Mouse (Mus musculus) G1E-ER4 (cell line): ENCODE measurements around the gene 2010315B03Rik. TPM values are rescaled to one million over a fixed set of nuclear protein-coding genes. Genes with fewer than 3 reads are reported as not detected.

ENCODE experiments used
- GATA1 ChIP-seq: IDR thresholded peaks from one replicate; pipeline ENCODE4 v1.8.0; 2012; ENCODE audit warnings: low read length, inconsistent platforms
- polyA plus RNA-seq: library from polyadenylated mRNA; stranded (reverse); fragments of >175 nt; gene quantifications from 2 replicates; pipeline ENCODE4 v1.2.3, GENCODE M21; 2012

The 2010315B03Rik gene
- polyA plus RNA-seq = 0.37 and 0.46 TPM in 2 replicates

DNA sequence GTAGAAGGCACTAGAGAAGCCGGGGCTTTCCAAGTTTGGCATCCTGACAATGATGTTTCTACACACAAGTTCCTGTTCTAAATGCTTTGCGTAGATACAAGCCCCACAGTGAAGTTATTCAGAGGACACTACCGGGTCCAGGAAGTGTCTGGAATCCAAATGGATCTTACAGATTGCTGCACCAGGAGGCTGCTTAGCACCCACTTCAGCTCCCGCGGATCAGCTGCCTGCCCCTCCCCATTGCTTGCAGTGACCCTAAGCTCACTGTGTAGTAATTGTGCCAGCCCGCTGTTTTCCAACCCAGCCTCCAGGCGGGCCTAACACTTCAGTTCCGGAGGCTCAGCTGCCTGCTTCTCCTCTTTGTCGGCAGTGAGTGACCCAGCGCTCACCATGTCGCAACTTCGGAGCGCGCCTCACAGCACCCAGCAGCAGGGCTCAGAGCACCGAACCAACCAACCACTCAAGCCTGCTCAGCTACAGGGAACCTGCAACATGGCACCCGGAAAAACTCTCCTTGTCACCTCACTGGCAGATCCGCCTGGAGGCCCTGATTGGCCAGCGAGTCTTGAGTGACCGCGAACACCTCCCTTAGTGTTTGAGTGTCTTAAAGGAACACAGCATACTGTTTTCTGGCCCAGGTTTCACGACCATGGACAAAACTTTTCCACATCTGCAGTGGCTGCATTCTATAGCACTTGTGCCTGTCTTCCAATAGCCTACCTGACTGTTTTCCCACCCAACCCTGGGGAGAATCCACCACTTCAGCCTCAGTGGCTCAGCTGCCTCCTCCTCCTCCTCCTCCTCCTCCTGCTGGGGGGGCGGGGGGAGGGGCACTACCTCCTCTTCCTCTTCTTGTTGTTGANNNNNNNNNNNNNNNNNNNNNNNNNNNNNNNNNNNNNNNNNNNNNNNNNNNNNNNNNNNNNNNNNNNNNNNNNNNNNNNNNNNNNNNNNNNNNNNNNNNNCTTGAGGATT lies at the start of gene 2010315B03Rik:
Gene 2010315B03Rik, minus strand, starts transcription at position 526 of the 972 bp plus-strand sequence.
- TF ChIP-seq GATA1 = no peak

GRCm38 (mm10) chr9:124311502-124311901 lies 994 bp downstream of the 2010315B03Rik start:
- no peak for TF ChIP-seq GATA1

GRCm38 (mm10) chr9:124288329-124288728 lies 24.2 kb downstream of the 2010315B03Rik start:
- TF ChIP-seq GATA1 = no peak

DNA sequence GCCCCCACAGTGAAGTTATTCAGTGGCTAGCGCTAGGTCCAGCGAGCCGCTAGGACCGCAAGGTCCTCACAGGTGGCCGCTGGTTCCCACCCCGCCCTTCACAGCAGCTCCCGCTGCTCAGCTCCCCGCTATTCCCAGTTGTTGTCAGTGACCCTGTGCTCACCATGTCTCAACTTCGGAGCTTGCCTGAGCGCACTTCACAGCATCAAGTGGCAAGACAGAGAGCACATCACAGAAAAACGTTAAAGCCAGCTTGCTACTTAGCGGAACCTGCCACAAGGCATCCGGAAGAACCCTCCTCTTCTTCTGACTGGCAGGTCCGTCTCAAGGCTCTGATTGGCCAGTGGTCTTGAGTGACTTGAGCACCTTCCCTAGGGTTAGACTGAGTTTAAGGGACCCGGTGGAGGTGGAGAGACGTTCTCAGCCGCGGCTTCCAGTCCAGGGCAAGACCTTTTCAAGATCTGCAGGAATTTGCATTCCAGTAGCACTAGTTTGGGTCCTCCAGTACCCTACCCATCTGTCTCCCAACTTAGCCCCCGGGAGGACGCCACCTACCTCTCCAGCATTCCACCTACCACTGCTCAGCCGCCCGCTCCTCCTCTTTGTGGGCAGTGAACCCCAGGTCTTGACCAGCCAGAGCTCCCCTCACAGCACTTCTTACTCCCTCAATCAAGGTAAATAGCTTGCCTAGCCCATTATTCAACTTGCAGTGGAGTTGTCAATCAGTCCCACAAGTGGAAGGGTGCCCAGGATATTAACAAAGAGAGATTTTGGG lies 30.4 kb downstream of the 2010315B03Rik start:
- no peak for TF ChIP-seq GATA1

- no peak for TF ChIP-seq GATA1
Observed at GRCm38 (mm10) chr9:124281448-124281791, 31.1 kb downstream of the 2010315B03Rik start.

DNA sequence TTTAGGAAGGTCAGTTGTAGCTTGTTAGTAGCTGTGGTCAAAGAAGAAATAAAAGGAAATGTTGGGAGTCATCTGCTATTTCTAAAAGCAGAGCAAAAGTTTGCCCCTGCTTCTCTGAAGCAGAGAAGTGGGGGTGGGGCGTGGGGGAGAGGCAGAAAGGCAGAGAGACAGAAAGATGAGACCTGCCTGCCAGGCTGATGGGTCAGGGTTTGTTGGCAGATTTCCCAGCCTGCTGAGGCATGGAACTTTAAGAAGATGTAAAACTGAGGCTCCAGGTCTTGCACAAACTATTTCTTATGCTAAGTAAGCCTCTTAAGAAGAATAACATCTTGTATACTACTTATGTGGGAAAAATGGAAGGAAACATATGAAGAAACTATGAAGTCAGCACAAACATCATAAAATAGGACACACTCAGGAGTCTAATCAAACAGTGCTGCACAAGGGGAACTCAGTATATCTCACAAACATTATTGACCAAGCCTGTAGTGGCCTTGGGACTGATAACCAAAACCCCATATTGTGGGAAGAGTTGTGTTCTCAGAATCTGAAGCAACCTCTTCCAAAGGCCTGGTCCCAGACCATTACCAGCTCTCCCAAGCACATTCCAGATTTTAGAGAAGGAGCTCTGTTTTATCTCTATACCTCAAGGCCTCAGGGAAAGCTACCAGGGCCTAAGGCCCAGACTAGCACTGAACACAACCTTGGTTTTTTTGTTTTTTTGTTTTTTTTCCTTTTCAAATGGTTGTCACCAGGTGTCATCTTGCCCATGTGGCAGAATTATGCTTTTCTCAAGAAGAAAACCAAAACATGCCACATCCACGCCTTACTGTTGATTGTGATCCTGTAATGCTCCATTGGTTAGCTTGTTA lies 31.7 kb downstream of the 2010315B03Rik start:
- TF ChIP-seq GATA1 = peak; percentile 22

DNA sequence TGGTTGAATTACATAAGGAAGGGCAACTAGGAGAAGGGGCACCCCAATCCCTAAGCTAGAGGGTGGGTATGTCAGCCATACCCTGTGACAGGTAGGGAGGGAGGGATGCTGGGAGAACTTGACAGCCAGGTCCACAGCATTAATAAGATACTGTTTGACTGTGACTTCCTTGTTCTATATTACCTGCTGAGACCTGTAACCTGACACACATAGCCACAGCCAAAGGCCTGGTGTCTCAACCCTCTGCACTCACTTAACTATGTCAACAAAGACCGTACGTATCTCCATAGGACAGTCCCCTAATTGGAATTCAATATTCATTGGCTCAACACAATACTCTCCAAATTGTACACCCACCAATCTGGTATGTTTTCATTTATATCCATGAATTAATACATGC lies 33.2 kb downstream of the 2010315B03Rik start:
- no peak for TF ChIP-seq GATA1

DNA sequence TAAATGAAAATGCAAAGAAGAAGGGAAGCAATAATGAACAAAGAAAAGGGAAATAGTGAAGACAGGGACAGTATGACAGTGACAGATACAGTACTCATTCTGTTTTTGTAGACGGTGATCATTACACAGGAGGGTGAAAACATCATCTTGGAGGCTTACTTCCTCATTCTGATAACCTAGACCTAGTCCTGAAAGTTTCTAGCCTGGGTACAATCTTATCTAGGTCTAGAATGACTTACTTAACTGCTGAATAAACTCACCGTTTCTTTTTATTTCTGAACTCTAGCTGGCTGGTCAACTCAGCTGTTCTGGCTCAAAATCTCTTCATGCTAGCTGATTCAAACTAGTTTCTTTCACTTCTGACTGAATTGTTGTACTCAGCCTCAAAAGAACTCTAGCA lies 37.4 kb downstream of the 2010315B03Rik start:
- no peak for TF ChIP-seq GATA1

DNA sequence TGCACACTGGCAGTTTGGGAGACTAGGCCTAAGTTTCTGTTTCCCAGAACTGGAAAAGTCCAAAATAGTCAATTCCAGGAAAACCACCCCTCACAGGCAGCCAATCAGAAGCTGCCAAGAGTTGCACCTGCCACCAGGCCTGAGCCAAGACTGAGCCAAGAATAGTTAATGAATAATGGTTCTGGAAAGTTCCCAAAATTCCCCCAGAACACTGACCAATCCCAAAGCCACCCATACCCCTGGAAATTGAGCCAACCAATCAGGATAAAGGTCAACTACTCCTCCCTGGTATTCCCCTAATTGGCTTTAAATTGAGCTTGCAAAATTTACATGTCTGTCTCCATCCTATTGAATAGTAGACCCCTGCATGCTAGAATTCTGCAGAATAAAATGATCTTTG lies 39.3 kb downstream of the 2010315B03Rik start:
- TF ChIP-seq GATA1 = no peak

DNA sequence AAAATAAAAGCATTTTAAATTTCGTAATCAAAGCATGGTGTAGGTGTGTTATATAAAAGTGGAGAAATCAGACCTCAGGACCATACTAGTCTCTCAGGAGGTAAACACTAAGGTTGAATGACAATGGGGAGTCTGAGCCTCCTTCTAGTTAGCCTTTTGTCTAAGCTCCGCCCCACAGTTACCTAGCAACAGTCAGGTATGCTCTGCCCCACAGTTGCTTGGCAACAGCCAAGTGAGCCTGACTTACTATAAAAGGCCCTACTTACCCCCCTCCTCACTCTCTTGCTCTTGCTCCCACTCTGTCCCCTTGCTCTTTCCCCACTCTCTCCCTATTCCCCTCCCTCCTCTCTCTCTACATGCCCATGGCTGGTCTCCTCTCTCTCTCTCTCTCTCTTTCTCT lies 44.6 kb downstream of the 2010315B03Rik start:
- no peak for TF ChIP-seq GATA1

DNA sequence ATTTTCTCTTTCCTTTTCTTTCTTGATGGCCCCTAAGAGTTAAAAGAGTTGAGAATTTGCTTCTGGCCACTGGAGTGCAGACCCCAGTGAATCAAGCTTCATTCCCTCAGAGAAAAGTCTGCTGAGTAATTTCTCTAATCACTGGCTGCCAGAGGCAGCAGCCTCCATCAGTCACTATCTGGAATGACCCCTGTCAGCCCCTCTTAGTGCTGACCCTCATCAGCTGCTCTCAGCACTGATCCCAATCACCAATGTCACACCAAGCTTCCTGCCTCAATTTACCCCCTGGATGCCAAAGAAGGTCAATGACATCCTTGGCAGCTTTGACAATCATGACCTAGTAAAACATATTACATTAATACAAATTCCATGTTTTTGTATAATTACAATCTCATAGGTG lies 45.0 kb downstream of the 2010315B03Rik start:
- TF ChIP-seq GATA1 = no peak

DNA sequence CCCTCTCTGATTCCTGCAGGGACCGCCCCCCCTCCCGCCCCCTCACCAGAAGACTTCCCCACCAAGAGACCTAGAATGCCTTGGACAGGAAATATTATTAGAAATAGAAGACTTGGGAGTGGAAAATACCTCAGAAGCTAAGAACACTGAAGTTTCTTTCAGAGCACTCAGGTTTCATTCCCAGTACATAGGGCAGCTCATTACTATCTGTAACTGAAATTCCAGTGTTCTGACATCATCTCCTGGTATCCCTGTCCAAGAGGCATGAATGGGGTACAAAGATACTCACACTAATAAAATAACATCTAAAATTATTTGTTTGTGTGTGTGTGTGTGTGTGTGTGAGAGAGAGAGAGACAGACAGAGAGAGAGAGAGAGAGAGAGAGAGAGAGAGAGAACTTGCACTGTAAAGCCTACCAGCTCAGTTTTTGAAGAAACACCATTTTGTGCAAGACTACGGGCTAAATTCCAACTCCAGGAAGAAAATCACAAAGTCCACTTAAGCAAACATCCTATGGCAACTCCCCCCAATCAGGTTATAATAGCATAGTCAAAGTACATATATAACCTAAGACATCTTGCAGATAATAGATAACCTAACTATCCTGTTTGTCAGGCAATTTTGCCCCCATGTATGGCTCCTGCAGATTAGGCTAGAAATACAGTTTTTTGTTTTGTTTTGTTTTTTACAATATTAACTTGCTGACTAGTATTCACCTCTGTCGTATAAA lies 49.3 kb downstream of the 2010315B03Rik start:
- TF ChIP-seq GATA1 = no peak

GRCm38 (mm10) chr9:124258067-124258556 lies 54.4 kb downstream of the 2010315B03Rik start:
- TF ChIP-seq GATA1 = no peak
